Mouse (Mus musculus): ENCODE data around the gene Tfam. TPM values are rescaled to one million over a fixed set of nuclear protein-coding genes. Genes with fewer than 3 reads are reported as not detected.

Gene Tfam
- polyA plus RNA-seq, 1 experiment from 2014 or later, result 49.7 TPM

GRCm38 (mm10) chr10:71258943-71259342 is 20.9 kb upstream of the Tfam start:
- Histone ChIP-seq H3K9me3 (replicated peaks; ENCODE audit: control insufficient read depth, low read length, poor library complexity, severe bottlenecking) (no peaks in the 10 kb centered on the region), H3K4me3 (ENCODE audit: low read depth, low read length) (no peak overlapping the region), H3K27me3 (ENCODE audit: control insufficient read depth, insufficient read depth, low read depth, low read length) (no peaks in the 10 kb centered on the region), H3K9ac (ENCODE audit: low read depth, low read length) (no peak overlapping the region), H3K36me3 (ENCODE audit: control insufficient read depth, insufficient read depth, low read length) (peaks cover 11% of the 10 kb centered on the region), H3K4me2 (ENCODE audit: low read length) (no peak overlapping the region), H3K27ac (ENCODE audit: low read length) (no peak overlapping the region), H3K4me1 (ENCODE audit: control insufficient read depth, insufficient read depth, low read length) (peaks cover 5% of the 10 kb centered on the region)
- ATAC-seq, result no peak
- WGBS, result 80% methylated on average over 5 of the region's 5 CpGs

DNA sequence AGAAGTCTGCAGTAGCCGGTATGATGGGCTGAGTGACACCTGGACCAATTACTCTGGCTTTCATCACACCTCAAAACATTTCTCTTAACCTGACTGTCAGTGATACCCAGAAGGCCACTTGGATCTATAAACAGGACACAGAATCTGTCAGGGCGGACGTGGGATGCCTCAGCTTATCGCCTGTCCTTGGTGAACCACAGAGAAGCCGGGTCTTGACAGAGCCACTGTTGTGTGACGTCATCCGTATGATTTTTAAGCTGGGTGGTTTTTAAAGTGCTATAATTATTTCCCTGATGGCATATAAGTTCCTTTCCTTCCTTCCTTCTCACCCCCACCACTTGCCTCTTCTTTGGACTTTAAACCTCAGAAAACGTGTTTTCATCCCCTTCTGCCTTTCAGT is 20.4 kb upstream of the Tfam start:
- peaks cover 2% of the 10 kb centered on the region for H3K4me1 ChIP-seq (ENCODE audit: control insufficient read depth, insufficient read depth, low read length)
- H3K9ac ChIP-seq (ENCODE audit: low read depth, low read length), result no peak overlapping the region
- H3K27me3 ChIP-seq (ENCODE audit: control insufficient read depth, insufficient read depth, low read depth, low read length), result no peaks in the 10 kb centered on the region
- ATAC-seq, result no peak
- peaks cover 11% of the 10 kb centered on the region for H3K36me3 ChIP-seq (ENCODE audit: control insufficient read depth, insufficient read depth, low read length)
- WGBS, result 85% methylated on average over 8 of the region's 8 CpGs
- no peak overlapping the region for H3K4me3 ChIP-seq (ENCODE audit: low read depth, low read length)
- H3K27ac ChIP-seq (ENCODE audit: low read length), result no peak overlapping the region
- no peaks in the 10 kb centered on the region for H3K9me3 ChIP-seq (replicated peaks; ENCODE audit: control insufficient read depth, low read length, poor library complexity, severe bottlenecking)
- no peak overlapping the region for H3K4me2 ChIP-seq (ENCODE audit: low read length)

DNA sequence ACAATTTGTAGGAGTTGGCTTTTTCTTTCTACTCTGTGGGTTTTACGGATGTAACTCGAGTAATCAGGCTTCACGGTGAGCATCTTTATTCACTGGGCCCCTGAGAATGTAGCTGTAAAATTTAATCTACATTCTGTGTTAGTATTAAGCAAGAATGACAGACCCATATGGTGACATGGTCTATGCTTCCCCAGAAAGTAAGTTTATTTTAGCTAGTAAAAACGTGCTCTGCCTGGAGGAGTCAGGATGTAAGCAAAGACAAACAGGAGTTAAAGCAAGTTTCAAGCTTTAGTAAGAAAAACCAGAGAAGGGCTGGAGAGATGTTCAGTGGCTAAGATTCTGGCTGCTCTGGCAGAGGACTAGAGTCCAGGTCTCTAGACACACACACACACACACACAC is 15.1 kb upstream of the Tfam start:
- Histone ChIP-seq H3K9ac (ENCODE audit: low read depth, low read length) (no peak overlapping the region), H3K4me1 (ENCODE audit: control insufficient read depth, insufficient read depth, low read length) (no peaks in the 10 kb centered on the region), H3K4me2 (ENCODE audit: low read length) (no peak overlapping the region), H3K27ac (ENCODE audit: low read length) (no peak overlapping the region), H3K27me3 (ENCODE audit: control insufficient read depth, insufficient read depth, low read depth, low read length) (no peaks in the 10 kb centered on the region), H3K4me3 (ENCODE audit: low read depth, low read length) (no peak overlapping the region), H3K9me3 (replicated peaks; ENCODE audit: control insufficient read depth, low read length, poor library complexity, severe bottlenecking) (no peaks in the 10 kb centered on the region), H3K36me3 (ENCODE audit: control insufficient read depth, insufficient read depth, low read length) (peaks cover 7% of the 10 kb centered on the region)
- no peak for ATAC-seq
- 74% methylated on average over 4 of the region's 4 CpGs for WGBS

DNA sequence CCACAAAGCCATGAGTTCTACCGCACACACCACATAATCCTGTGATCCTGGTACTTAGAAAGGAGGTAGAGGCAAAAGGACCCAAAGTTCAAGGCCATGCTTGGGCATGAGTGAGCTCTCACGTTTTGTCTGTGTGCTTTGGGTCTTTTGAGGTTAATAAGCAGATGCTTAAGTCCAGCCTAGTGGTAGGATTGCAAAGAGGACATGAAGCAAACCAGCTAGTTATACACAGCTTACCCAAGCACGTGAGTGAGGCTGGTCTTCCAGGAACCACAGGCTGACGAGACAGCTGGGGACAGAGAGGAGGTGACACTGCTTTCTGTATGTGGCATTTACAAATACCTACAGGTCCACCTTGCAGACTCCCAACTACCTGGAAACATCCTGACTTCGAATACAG is 14.3 kb upstream of the Tfam start:
- ATAC-seq, result no peak
- H3K9ac ChIP-seq (ENCODE audit: low read depth, low read length), result no peak overlapping the region
- 81% methylated on average over 5 of the region's 5 CpGs for WGBS

GRCm38 (mm10) chr10:71251846-71252245 is 13.8 kb upstream of the Tfam start:
- WGBS, result 88% methylated on average over 5 of the region's 5 CpGs

More for the DNA sequence above, 14.3 kb upstream of the Tfam start:
- Histone ChIP-seq H3K4me2 (ENCODE audit: low read length) (no peak overlapping the region), H3K27me3 (ENCODE audit: control insufficient read depth, insufficient read depth, low read depth, low read length) (no peaks in the 10 kb centered on the region), H3K4me1 (ENCODE audit: control insufficient read depth, insufficient read depth, low read length) (no peaks in the 10 kb centered on the region), H3K4me3 (ENCODE audit: low read depth, low read length) (no peak overlapping the region), H3K9me3 (replicated peaks; ENCODE audit: control insufficient read depth, low read length, poor library complexity, severe bottlenecking) (no peaks in the 10 kb centered on the region), H3K27ac (ENCODE audit: low read length) (no peak overlapping the region), H3K36me3 (ENCODE audit: control insufficient read depth, insufficient read depth, low read length) (peaks cover 5% of the 10 kb centered on the region; the same call in 1 of the 2 replicates)

DNA sequence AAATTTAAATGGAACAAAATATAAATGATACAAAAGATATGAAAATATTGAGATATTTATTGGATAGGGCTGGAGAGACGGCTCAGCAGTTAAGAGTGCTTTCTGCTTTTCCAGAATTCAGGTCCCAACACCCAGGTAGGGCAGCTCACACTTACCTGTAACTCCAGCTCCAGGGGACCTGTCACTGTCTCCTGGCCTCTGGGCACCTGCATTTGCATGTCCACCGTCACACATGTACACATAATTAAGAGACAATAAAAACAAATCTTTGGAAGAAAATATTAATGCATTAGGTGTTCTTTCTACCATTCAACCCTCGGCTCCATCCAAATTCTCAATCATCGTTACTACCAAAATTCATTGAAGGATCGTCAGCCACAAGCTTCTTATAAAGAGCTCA is 13.2 kb upstream of the Tfam start:
- H3K27me3 ChIP-seq (ENCODE audit: control insufficient read depth, insufficient read depth, low read depth, low read length), result no peaks in the 10 kb centered on the region
- no peak overlapping the region for H3K9ac ChIP-seq (ENCODE audit: low read depth, low read length)
- no peak overlapping the region for H3K4me3 ChIP-seq (ENCODE audit: low read depth, low read length)
- WGBS, result 89% methylated on average over 5 of the region's 5 CpGs
- H3K9me3 ChIP-seq (replicated peaks; ENCODE audit: control insufficient read depth, low read length, poor library complexity, severe bottlenecking), result no peaks in the 10 kb centered on the region
- H3K27ac ChIP-seq (ENCODE audit: low read length), result no peak overlapping the region
- ATAC-seq, result no peak
- H3K4me2 ChIP-seq (ENCODE audit: low read length), result no peak overlapping the region
- peaks cover 5% of the 10 kb centered on the region; the same call in 1 of the 2 replicates for H3K36me3 ChIP-seq (ENCODE audit: control insufficient read depth, insufficient read depth, low read length)
- no peaks in the 10 kb centered on the region for H3K4me1 ChIP-seq (ENCODE audit: control insufficient read depth, insufficient read depth, low read length)

More at GRCm38 (mm10) chr10:71251846-71252245, 13.8 kb upstream of the Tfam start:
- Histone ChIP-seq H3K4me1 (ENCODE audit: control insufficient read depth, insufficient read depth, low read length) (no peaks in the 10 kb centered on the region), H3K4me2 (ENCODE audit: low read length) (no peak overlapping the region), H3K9me3 (replicated peaks; ENCODE audit: control insufficient read depth, low read length, poor library complexity, severe bottlenecking) (no peaks in the 10 kb centered on the region), H3K4me3 (ENCODE audit: low read depth, low read length) (no peak overlapping the region), H3K27me3 (ENCODE audit: control insufficient read depth, insufficient read depth, low read depth, low read length) (no peaks in the 10 kb centered on the region), H3K9ac (ENCODE audit: low read depth, low read length) (no peak overlapping the region), H3K36me3 (ENCODE audit: control insufficient read depth, insufficient read depth, low read length) (peaks cover 5% of the 10 kb centered on the region; the same call in 1 of the 2 replicates), H3K27ac (ENCODE audit: low read length) (no peak overlapping the region)
- no peak for ATAC-seq

DNA sequence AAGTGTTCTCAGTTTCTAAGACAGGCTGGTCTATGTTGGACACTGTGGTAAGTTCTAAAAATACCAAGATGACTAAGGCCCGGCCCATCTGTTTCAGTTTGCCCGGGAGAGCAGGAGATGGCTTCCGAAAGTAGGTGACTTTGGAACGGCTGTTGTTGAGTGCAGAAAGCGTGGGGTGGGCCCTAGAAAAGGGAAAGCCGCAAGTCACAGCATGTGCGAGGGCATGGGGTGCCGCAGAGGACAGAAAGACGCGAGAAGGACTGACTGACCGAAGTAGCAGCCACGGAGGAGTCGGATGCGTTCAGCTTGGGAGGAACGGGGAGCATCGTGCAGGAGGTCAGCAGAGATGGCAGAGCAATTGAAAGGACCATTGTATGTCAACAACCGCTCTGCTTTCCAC is 12.4 kb upstream of the Tfam start:
- H3K27me3 ChIP-seq (ENCODE audit: control insufficient read depth, insufficient read depth, low read depth, low read length), result no peaks in the 10 kb centered on the region

DNA sequence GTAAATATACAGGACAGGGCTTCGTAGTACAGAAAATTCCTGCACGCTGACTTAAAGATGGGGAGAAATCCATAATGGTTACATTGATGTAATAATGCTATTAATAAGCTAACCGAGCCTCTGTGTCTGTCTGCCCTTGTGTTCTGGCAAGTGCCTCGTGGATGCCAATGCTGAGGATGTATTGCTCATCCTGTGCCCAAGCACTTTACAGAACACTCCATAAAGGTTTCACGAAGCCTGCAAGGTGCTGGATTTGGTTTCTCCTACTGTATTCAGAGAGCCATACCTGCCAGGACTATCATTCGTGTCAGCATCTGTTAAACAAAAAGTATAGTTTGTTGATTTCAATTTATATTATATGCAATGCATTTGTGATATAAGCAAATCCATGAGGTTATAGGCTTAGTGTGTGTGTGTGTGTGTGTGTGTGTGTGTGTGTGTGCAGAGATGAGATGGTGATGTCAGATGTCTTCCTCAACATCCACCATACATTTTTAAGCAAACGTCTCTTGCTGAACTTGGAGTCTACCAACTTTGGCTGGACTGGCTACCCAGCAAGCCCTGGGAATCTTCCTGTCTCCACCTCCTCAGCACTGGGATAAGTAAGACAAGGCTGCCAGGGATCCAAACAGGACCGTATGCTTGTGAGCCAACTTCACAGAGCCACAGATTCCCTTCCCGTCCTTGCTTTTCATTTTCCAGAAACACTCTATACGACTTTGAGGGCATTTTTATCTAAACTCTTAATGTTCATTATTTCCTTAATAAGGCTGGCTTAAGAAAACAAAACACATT is 11.2 kb upstream of the Tfam start:
- WGBS, result 82% methylated on average over 10 of the region's 10 CpGs
- H3K9ac ChIP-seq (ENCODE audit: low read depth, low read length), result no peak overlapping the region
- H3K27me3 ChIP-seq (ENCODE audit: control insufficient read depth, insufficient read depth, low read depth, low read length), result no peaks in the 10 kb centered on the region
- H3K36me3 ChIP-seq (ENCODE audit: control insufficient read depth, insufficient read depth, low read length), result peaks cover 1% of the 10 kb centered on the region; the same call in 1 of the 2 replicates
- no peaks in the 10 kb centered on the region for H3K4me1 ChIP-seq (ENCODE audit: control insufficient read depth, insufficient read depth, low read length)
- H3K4me2 ChIP-seq (ENCODE audit: low read length), result no peak overlapping the region
- H3K9me3 ChIP-seq (replicated peaks; ENCODE audit: control insufficient read depth, low read length, poor library complexity, severe bottlenecking), result no peaks in the 10 kb centered on the region
- no peak overlapping the region for H3K27ac ChIP-seq (ENCODE audit: low read length)
- no peak for ATAC-seq
- H3K4me3 ChIP-seq (ENCODE audit: low read depth, low read length), result no peak overlapping the region

More for the DNA sequence above, 12.4 kb upstream of the Tfam start:
- no peak overlapping the region for H3K4me2 ChIP-seq (ENCODE audit: low read length)
- no peak overlapping the region for H3K4me3 ChIP-seq (ENCODE audit: low read depth, low read length)
- ATAC-seq, result no peak
- peaks cover 5% of the 10 kb centered on the region; the same call in 1 of the 2 replicates for H3K36me3 ChIP-seq (ENCODE audit: control insufficient read depth, insufficient read depth, low read length)
- no peaks in the 10 kb centered on the region for H3K9me3 ChIP-seq (replicated peaks; ENCODE audit: control insufficient read depth, low read length, poor library complexity, severe bottlenecking)
- H3K27ac ChIP-seq (ENCODE audit: low read length), result no peak overlapping the region
- H3K9ac ChIP-seq (ENCODE audit: low read depth, low read length), result no peak overlapping the region
- 85% methylated on average over 17 of the region's 17 CpGs for WGBS
- H3K4me1 ChIP-seq (ENCODE audit: control insufficient read depth, insufficient read depth, low read length), result no peaks in the 10 kb centered on the region

GRCm38 (mm10) chr10:71246956-71247355 is 8.9 kb upstream of the Tfam start:
- Histone ChIP-seq H3K36me3 (ENCODE audit: control insufficient read depth, insufficient read depth, low read length) (no peaks in the 10 kb centered on the region), H3K27me3 (ENCODE audit: control insufficient read depth, insufficient read depth, low read depth, low read length) (no peaks in the 10 kb centered on the region), H3K4me3 (ENCODE audit: low read depth, low read length) (no peak overlapping the region), H3K9ac (ENCODE audit: low read depth, low read length) (no peak overlapping the region), H3K4me2 (ENCODE audit: low read length) (no peak overlapping the region), H3K27ac (ENCODE audit: low read length) (no peak overlapping the region), H3K4me1 (ENCODE audit: control insufficient read depth, insufficient read depth, low read length) (no peaks in the 10 kb centered on the region), H3K9me3 (replicated peaks; ENCODE audit: control insufficient read depth, low read length, poor library complexity, severe bottlenecking) (no peaks in the 10 kb centered on the region)
- 70% methylated on average over 7 of the region's 7 CpGs for WGBS
- no peak for ATAC-seq

Data from midbrain, embryonic 16.5 days (tissue).